Mouse (Mus musculus) stomach, postnatal 0 days (tissue): ENCODE measurements around the gene Usp44. TPM values are rescaled to one million over a fixed set of nuclear protein-coding genes. Genes with fewer than 3 reads are reported as not detected.

Experiments used
- ATAC-seq: fragments of 200-750 bp; cut with Nextera tagmentation; 2 replicates; pipeline ENCODE4 v1.8.0; 2017; ENCODE audit not compliant: low FRiP score, low TSS enrichment
- DNase-seq: peaks from one replicate; pipeline ENCODE4 v3.0.0-alpha.2; 2016; ENCODE audit warnings: low spot score
- H3K27ac ChIP-seq: fragments of 300-500 bp; sonication (generic); replicated peaks from 2 replicates; pipeline ENCODE4 v1.5.1; 2014; ENCODE audit warnings: mild to moderate bottlenecking, control low read depth
- H3K27me3 ChIP-seq: fragments of 300-500 bp; sonication (generic); 2 replicates; pipeline ENCODE4 v1.6.1; 2014; ENCODE audit warnings: low read length; ENCODE audit not compliant: control insufficient read depth, insufficient read depth
- H3K36me3 ChIP-seq: fragments of 300-500 bp; sonication (generic); 2 replicates; pipeline ENCODE4 v1.6.1; 2014; ENCODE audit warnings: low read length, mixed read lengths; ENCODE audit not compliant: control insufficient read depth, insufficient read depth
- H3K4me1 ChIP-seq: fragments of 300-500 bp; sonication (generic); replicated peaks from 2 replicates; pipeline ENCODE4 v1.6.1; 2014; ENCODE audit warnings: antibody characterized with exemption; ENCODE audit not compliant: control insufficient read depth, insufficient read depth
- H3K4me2 ChIP-seq: fragments of 300-500 bp; sonication (generic); replicated peaks from 2 replicates; pipeline ENCODE4 v1.6.1; 2014; ENCODE audit warnings: low read depth, mild to moderate bottlenecking, control low read depth, moderate library complexity
- H3K4me3 ChIP-seq: fragments of 300-500 bp; sonication (generic); 2 replicates; pipeline ENCODE4 v1.5.1; 2014; ENCODE audit warnings: low read depth, low read length, control low read depth
- H3K9ac ChIP-seq: fragments of 300-500 bp; sonication (generic); 2 replicates; pipeline ENCODE4 v1.6.1; 2014; ENCODE audit warnings: mild to moderate bottlenecking, low read length, control low read depth, mixed read lengths
- H3K9me3 ChIP-seq: fragments of 300-500 bp; sonication (generic); 2 replicates; pipeline ENCODE4 v1.6.1; 2016; ENCODE audit warnings: low read length; ENCODE audit not compliant: control insufficient read depth
- CTCF ChIP-seq: IDR thresholded peaks from 2 replicates; pipeline ENCODE4 v1.5.1; 2016; ENCODE audit warnings: antibody characterized with exemption, low read depth, mild to moderate bottlenecking, moderate library complexity
- EP300 ChIP-seq: optimal IDR thresholded peaks from 2 replicates; pipeline ENCODE3; 2016; ENCODE audit warnings: antibody characterized with exemption
- WGBS: fragments of 180-500 bp; shearing (Covaris S2); extraction: QIAGEN DNeasy Blood & Tissue Kit; methylation state at CpG from one replicate; pipeline ENCODE4 v1.1.7; 2014; 5-methylcytosine and 5-hydroxymethylcytosine counted together
- polyA plus RNA-seq: library from polyadenylated mRNA; unstranded; fragments of >200 nt; fragmentation: Nextera tagmentation; extraction: Ambion mirVana; gene quantifications from 2 replicates; pipeline ENCODE4 v1.2.1, GENCODE M21; 2015

Gene Usp44
- polyA plus RNA-seq, 1 experiment from 2014 or later, result not detected

DNA sequence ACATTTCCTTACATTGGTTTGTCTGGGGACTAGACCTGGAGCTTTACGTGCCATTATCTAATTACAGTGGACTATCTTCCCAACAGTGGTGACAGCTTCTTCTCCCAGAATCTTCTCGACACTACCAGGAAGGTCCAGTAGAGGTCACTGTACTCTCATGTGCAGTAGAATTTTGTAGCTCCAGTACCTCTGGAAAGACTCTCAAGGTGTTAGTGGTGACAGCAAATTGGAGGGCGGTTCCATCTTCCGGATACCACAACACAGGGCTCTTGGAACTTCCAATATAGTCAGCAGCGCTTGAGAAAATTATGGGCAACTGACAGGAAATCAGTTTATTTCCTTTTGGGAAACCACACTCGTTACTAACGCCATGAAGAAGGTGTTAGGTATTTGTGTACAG, 12.7 kb upstream of the Usp44 start:
- no peak for TF ChIP-seq EP300
- peak; percentile 89 for TF ChIP-seq CTCF
- Histone ChIP-seq H3K4me1 (no peaks in the 10 kb centered on the region), H3K27me3 (no peaks in the 10 kb centered on the region), H3K27ac (no peak overlapping the region), H3K4me3 (no peak overlapping the region), H3K9ac (no peak overlapping the region), H3K36me3 (no peaks in the 10 kb centered on the region), H3K4me2 (no peak overlapping the region), H3K9me3 (no peaks in the 10 kb centered on the region)
- peak; percentile 57 for DNase-seq
- WGBS, result 30% methylated on average over 7 of the region's 7 CpGs
- no peak for ATAC-seq

DNA sequence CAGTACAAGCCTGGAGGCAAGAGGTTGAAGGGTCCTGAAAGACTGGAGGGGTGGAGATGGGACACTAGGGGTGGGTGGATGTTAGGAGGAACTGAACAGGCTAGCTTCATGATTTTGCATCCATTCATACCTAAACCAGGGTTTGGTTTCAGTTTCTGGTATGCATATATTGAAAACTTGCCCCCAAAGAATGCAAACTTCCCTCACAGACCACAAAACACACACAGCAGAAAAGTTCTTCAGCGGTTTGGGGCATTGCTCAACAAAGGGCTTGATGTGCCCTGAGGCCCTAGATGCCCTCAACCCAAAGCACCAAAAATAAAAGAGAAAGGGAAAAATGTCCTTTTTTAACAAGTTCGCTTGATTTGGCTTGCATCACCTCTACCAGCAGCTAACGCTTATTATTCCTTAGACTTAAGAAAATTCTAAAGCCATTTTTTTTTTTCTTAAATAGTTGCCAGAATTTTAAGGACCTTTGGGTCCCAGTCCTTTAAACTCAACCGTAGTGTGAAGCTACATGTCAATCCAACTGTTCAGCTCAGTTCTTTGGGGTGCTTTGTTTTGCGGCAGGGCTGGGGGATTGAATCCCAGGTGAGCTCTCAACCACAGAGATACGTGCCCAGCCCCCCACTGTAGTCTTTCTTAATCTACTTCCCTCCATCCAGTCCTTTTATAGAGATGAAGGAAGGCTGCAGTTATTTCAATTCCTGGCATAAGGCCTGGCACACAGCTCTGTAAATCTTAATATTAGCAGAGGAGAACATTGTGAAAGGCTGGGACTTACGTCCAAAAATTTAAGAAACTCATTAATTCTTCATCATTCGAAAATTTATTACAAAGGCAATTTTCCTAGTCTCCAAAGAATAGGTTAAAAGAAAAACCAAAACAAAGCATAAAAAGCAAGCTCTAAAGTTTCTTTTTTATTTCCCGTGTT, 1.2 kb upstream of the Usp44 start:
- Histone ChIP-seq H3K9ac (no peak overlapping the region), H3K36me3 (no peaks in the 10 kb centered on the region), H3K4me1 (peaks cover 4% of the 10 kb centered on the region; the same call in 1 of the 2 replicates), H3K4me2 (no peak overlapping the region), H3K27me3 (peaks cover 16% of the 10 kb centered on the region; the same call in 1 of the 2 replicates), H3K4me3 (no peak overlapping the region), H3K9me3 (no peaks in the 10 kb centered on the region), H3K27ac (no peak overlapping the region)
- TF ChIP-seq CTCF (no peak), EP300 (no peak)
- DNase-seq (no peak), ATAC-seq (no peak)
- 47% methylated on average over 9 of the region's 9 CpGs for WGBS

DNA sequence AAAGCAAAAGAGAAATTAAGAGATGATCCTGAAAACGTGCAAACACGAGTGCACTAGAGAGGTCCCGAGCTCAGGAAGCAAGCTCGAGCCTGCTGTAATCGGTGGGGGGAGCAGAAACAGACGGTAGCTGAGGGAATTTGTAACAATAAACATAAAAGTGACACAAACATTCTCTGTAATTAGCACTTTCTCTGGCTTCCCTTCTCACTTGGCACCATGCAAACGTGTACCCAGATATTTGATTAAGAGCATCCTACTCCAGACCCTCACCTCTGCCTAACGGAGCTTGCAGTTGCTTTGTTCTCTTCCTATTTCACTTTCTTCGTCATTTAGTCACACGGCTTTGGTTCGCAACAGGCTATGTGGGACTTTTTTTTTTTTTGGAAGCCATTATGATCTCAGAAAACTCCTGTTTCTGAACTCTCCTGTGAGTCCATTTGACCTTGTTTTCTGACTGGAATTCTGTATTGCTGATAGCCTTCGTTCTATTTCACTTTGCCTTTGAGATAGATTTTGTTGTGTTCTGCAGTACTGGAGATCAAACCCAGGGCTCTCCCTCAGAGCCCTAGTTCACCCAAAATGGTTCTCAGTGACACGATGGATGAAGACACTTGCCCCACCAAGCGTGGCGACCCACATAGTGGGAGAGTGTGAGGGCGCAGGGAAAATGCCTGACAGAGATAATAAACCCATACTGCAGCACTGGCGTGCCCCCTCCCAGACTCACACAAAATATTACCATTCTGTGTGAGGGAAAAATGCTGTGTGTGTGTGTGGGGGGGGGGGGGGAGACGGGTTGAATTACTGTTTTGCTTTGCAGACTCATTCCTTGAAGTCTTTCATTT, 597 bp downstream of the Usp44 start:
- WGBS, result 13% methylated on average over 18 of the region's 18 CpGs

DNA sequence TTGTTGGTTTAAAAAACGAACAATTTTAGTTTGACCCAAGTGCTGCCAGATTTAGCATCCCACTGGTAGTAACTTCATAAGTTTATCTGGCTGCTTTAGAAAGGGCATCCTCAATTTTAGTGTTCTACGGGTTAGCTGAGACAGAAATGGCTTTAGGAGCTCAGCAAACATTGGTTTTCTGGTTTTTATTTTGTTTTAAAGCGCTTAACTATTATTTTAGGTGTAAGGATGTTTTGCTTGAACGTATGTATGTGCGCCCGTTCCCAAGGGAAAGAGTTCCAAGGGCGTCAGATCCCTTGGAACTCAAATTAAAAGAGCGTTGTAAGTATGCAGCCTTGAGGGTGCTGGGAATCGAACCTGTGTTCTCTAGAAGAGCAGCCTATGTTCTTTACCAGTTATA, 1.5 kb downstream of the Usp44 start:
- no peak overlapping the region for H3K4me3 ChIP-seq
- H3K27ac ChIP-seq, result no peak overlapping the region
- ATAC-seq (no peak), DNase-seq (no peak)
- no peaks in the 10 kb centered on the region for H3K36me3 ChIP-seq
- no peaks in the 10 kb centered on the region for H3K9me3 ChIP-seq
- H3K9ac ChIP-seq, result no peak overlapping the region
- peaks cover 4% of the 10 kb centered on the region; the same call in 1 of the 2 replicates for H3K4me1 ChIP-seq
- no peak overlapping the region for H3K4me2 ChIP-seq
- H3K27me3 ChIP-seq, result peaks cover 16% of the 10 kb centered on the region; the same call in 1 of the 2 replicates
- TF ChIP-seq CTCF (no peak), EP300 (no peak)
- 44% methylated on average over 9 of the region's 9 CpGs for WGBS

More for the DNA sequence above, 597 bp downstream of the Usp44 start:
- no peak overlapping the region for H3K9ac ChIP-seq
- peak overlapping the region; percentile 35 for H3K4me2 ChIP-seq
- H3K36me3 ChIP-seq, result no peaks in the 10 kb centered on the region
- DNase-seq (no peak), ATAC-seq (no peak)
- H3K4me1 ChIP-seq, result peaks cover 4% of the 10 kb centered on the region; the same call in 1 of the 2 replicates
- H3K27ac ChIP-seq, result no peak overlapping the region
- peaks cover 16% of the 10 kb centered on the region; the same call in 1 of the 2 replicates for H3K27me3 ChIP-seq
- H3K4me3 ChIP-seq, result peak overlapping the region; percentile 8
- no peaks in the 10 kb centered on the region for H3K9me3 ChIP-seq
- TF ChIP-seq CTCF, result no peak
- TF ChIP-seq EP300, result no peak

DNA sequence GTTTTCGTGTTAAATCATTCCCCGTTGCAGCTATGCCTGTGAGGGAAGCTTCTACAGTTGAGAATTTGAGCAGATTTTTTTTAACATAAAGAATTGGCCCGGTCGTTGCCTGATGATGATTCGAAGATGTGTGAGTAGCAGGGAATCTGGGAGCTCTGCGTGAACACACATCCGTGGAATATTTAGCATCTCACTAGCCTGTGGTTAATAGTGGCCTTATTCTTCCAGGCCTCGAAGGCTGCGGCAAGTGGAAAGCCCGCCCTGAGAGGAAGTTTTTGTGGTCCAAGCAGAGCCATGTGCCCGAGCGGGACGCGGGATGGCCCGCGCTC, 2.0 kb downstream of the Usp44 start:
- 3% methylated on average over 16 of the region's 16 CpGs for WGBS
- ATAC-seq, result no peak
- no peak overlapping the region for H3K27ac ChIP-seq
- DNase-seq, result no peak
- H3K4me3 ChIP-seq, result peak overlapping the region; percentile 60
- no peak overlapping the region for H3K9ac ChIP-seq
- peak overlapping the region; percentile 93 for H3K4me2 ChIP-seq
- H3K9me3 ChIP-seq, result no peaks in the 10 kb centered on the region
- H3K4me1 ChIP-seq, result peaks cover 4% of the 10 kb centered on the region; the same call in 1 of the 2 replicates
- peaks cover 16% of the 10 kb centered on the region; the same call in 1 of the 2 replicates for H3K27me3 ChIP-seq
- H3K36me3 ChIP-seq, result no peaks in the 10 kb centered on the region
- TF ChIP-seq CTCF, result no peak
- no peak for TF ChIP-seq EP300
